Mouse (Mus musculus) neural tube, embryonic 11.5 days (tissue): Measurements from ENCODE around the gene Rrn3. TPM values are rescaled to one million over a fixed set of nuclear protein-coding genes. Genes with fewer than 3 reads are reported as not detected.
"Not testable (repeated sequence)": the region's sequence is repeated elsewhere in the genome, so short reads cannot be mapped to it uniquely, and the experiment has no call there.

Experiments
- ATAC-seq: fragments of 200-750 bp; cut with Nextera tagmentation; 2 replicates; pipeline ENCODE4 v1.8.0; 2017; ENCODE audit warnings: moderate number of reproducible peaks, mild to moderate bottlenecking, moderate TSS enrichment, moderate library complexity; ENCODE audit not compliant: insufficient read depth, low FRiP score, low TSS enrichment
- DNase-seq: peaks from one replicate; pipeline ENCODE4 v3.0.0-alpha.2; 2015; ENCODE audit warnings: low spot score
- H3K27ac ChIP-seq: fragments of 300-500 bp; sonication (generic); 2 replicates; pipeline ENCODE4 v1.5.1; 2014; ENCODE audit warnings: low read depth, mild to moderate bottlenecking, low read length
- H3K27me3 ChIP-seq: fragments of 300-500 bp; sonication (generic); 2 replicates; pipeline ENCODE4 v1.6.1; 2014; ENCODE audit warnings: mild to moderate bottlenecking, low read length, mixed read lengths; ENCODE audit not compliant: control insufficient read depth, insufficient read depth
- H3K36me3 ChIP-seq: fragments of 300-500 bp; sonication (generic); 2 replicates; pipeline ENCODE4 v1.6.1; 2014; ENCODE audit warnings: mild to moderate bottlenecking, low read length, moderate library complexity, mixed read lengths; ENCODE audit not compliant: control insufficient read depth, insufficient read depth
- H3K4me1 ChIP-seq: fragments of 300-500 bp; sonication (generic); 2 replicates; pipeline ENCODE4 v1.6.1; 2014; ENCODE audit warnings: low read length, mixed read lengths; ENCODE audit not compliant: control insufficient read depth, insufficient read depth
- H3K4me2 ChIP-seq: fragments of 300-500 bp; sonication (generic); 2 replicates; pipeline ENCODE4 v1.6.1; 2014; ENCODE audit warnings: low read depth, mild to moderate bottlenecking, moderate library complexity
- H3K4me3 ChIP-seq: fragments of 300-500 bp; sonication (generic); 2 replicates; pipeline ENCODE4 v1.5.1; 2014; ENCODE audit warnings: low read depth, low read length
- H3K9ac ChIP-seq: fragments of 300-500 bp; sonication (generic); 2 replicates; pipeline ENCODE4 v1.6.1; 2014; ENCODE audit warnings: mild to moderate bottlenecking, low read length
- H3K9me3 ChIP-seq: fragments of 300-500 bp; sonication (generic); 2 replicates; pipeline ENCODE4 v1.6.1; 2016; ENCODE audit warnings: low read length; ENCODE audit not compliant: control insufficient read depth
- WGBS: fragments of 180-500 bp; shearing (Covaris S2); extraction: QIAGEN DNeasy Blood & Tissue Kit; methylation state at CpG from one replicate; pipeline ENCODE4 v1.1.7; 2014; 5-methylcytosine and 5-hydroxymethylcytosine counted together
- polyA plus RNA-seq: library from polyadenylated mRNA; unstranded; fragments of >200 nt; fragmentation: Nextera tagmentation; extraction: Ambion mirVana; gene quantifications from 2 replicates; pipeline ENCODE4 v1.2.1, GENCODE M21; 2014

Gene Rrn3
- polyA plus RNA-seq, 1 experiment from 2014 or later, result 124 TPM

DNA sequence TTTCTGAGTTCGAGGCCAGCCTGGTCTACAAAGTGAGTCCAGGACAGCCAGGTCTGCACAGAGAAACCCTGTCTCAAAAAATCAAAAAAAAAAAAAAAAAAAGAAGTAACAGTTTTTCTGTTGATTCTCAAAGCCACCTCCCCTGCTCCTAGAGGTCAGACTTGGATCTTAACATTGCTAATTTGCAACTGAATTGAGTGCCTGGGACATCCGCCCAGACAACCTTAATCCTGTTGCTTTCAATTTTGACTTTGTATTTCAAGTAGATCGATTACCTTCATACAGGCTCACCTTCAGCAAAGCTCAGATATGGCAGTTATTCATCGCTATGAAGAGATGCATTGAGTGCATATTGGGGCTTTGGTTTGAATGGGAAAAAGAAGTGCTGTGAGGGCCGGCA is 31.2 kb upstream of the Rrn3 start:
- no peaks in the 10 kb centered on the region for H3K36me3 ChIP-seq
- H3K9me3 ChIP-seq, result no peaks in the 10 kb centered on the region
- DNase-seq (no peak), ATAC-seq (no peak)
- H3K4me1 ChIP-seq, result no peaks in the 10 kb centered on the region
- no peak overlapping the region for H3K9ac ChIP-seq
- 69% methylated on average over 5 of the region's 5 CpGs for WGBS
- no peaks in the 10 kb centered on the region for H3K27me3 ChIP-seq
- no peak overlapping the region for H3K4me3 ChIP-seq
- no peak overlapping the region for H3K4me2 ChIP-seq
- H3K27ac ChIP-seq, result no peak overlapping the region

DNA sequence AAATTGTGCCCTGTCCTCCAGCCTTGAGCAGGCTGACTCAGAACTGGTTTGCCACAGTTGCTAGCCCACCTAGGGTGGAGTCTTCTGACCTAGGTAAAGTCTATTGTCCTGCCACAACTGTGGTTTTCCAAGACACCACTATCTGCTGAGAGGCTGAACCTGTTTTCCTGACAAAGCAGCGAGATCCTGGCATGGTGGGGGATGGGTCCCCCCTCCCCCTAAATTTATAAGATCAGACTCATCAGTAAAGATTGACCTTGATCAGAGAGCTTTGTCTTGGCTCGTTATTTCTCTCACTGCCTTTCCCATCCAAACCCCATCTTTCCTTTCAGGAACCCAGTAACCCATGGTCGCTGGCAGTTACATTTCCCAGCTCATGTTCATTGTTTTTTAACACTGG is 30.5 kb upstream of the Rrn3 start:
- no peaks in the 10 kb centered on the region for H3K36me3 ChIP-seq
- H3K4me3 ChIP-seq, result no peak overlapping the region
- H3K9ac ChIP-seq, result no peak overlapping the region
- H3K27ac ChIP-seq, result no peak overlapping the region
- no peak overlapping the region for H3K4me2 ChIP-seq
- WGBS, result 62% methylated on average over 3 of the region's 3 CpGs
- H3K4me1 ChIP-seq, result no peaks in the 10 kb centered on the region
- no peaks in the 10 kb centered on the region for H3K9me3 ChIP-seq
- no peak for DNase-seq
- no peaks in the 10 kb centered on the region for H3K27me3 ChIP-seq
- no peak for ATAC-seq

DNA sequence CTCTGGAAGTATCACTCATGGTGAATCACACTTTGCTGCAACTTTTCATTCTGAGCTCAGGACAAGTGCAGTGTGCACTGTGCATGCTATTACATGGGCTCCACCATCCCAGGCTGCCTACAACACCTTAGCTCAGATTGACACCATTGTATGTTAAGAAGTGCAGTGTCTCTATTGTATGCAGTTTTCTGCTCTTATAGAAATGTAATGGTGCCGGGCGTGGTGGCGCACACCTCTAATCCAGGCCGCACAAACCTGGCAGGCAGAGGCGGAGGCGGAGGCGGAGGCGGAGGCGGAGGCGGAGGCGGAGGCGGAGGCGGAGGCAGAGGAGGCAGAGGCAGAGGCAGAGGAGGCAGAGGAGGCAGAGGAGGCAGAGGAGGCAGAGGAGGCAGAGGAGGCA is 29.9 kb upstream of the Rrn3 start:
- no peaks in the 10 kb centered on the region for H3K9me3 ChIP-seq
- WGBS, result 95% methylated on average over 13 of the region's 13 CpGs

DNA sequence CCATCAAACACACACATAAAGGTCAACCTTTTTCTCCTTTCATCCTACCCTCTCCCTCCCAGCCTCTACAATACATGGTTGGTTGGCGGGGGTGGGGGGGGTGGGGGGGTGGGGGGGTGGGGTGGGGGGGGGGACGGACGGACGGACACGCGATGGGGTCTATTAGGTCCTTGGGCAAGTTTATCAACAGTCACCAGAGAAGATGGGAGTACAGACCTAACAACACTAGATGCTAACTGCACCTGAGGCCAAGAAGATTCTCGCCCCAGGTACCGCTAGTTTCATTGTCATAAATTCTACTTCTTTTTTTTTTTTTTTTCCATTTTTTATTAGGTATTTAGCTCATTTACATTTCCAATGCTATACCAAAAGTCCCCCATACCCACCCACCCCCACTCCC is 26.5 kb upstream of the Rrn3 start:
- Histone ChIP-seq H3K27me3 (no peaks in the 10 kb centered on the region), H3K27ac (no peak overlapping the region), H3K4me2 (no peak overlapping the region; the same call in 1 of the 2 replicates), H3K4me1 (no peaks in the 10 kb centered on the region), H3K9ac (no peak overlapping the region), H3K9me3 (no peaks in the 10 kb centered on the region), H3K36me3 (no peaks in the 10 kb centered on the region), H3K4me3 (no peak overlapping the region)
- DNase-seq, result no peak
- ATAC-seq, result peak; percentile 39; the same call in 1 of the 2 replicates
- 77% methylated on average over 8 of the region's 8 CpGs for WGBS

More for the DNA sequence above, 29.9 kb upstream of the Rrn3 start:
- no peak overlapping the region for H3K4me3 ChIP-seq
- H3K27me3 ChIP-seq, result no peaks in the 10 kb centered on the region
- H3K9ac ChIP-seq, result no peak overlapping the region
- no peaks in the 10 kb centered on the region for H3K36me3 ChIP-seq
- ATAC-seq (no peak), DNase-seq (no peak)
- H3K4me2 ChIP-seq, result no peak overlapping the region
- H3K4me1 ChIP-seq, result no peaks in the 10 kb centered on the region
- H3K27ac ChIP-seq, result no peak overlapping the region

DNA sequence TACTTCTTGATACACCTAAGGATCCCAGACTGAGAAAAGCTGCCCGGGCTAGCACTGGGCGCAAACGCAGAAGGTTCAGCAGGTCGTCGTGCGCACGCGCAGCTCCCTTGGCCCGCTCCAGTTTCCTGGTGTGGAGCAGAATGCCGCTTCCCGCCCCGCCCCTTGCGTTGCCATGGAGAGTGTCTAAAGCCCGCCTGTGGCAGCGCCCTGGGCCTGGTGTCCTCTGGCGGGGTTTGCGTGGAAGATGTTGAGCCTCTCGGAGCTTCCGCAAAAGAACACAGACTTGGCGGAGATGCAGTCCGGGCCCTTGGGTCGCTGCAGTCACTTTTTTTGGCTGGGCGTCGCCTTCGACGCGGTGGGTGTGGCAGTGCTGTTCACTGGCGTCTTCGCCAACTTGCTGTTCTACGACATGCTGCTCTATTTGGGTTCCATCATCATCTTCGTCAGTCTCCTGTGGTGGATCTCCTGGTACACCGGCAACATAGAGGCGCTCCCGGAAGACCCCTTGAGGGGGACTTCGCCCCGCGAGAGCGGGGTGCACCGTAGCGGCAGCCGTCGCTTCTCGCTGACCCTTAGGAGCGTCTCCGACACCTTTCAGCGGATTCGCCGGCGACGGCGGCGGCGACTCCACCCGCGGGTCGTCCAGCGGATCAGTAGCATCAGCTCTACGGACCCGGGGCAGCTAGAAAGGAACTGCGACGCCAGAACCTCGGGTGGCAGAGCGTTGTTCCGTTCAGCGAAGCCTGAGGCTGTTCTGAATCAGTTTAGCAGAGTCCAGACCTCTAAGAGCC is 25.9 kb upstream of the Rrn3 start:
- Histone ChIP-seq H3K9me3 (no peaks in the 10 kb centered on the region), H3K27ac (no peak overlapping the region), H3K9ac (peak overlapping the region; percentile 37), H3K4me3 (peak overlapping the region; percentile 47), H3K36me3 (no peaks in the 10 kb centered on the region), H3K4me1 (no peaks in the 10 kb centered on the region), H3K4me2 (peak overlapping the region; percentile 46), H3K27me3 (no peaks in the 10 kb centered on the region)
- under 1% methylated on average over 65 of the region's 65 CpGs for WGBS
- ATAC-seq (peak; percentile 97), DNase-seq (peak; percentile 96)

DNA sequence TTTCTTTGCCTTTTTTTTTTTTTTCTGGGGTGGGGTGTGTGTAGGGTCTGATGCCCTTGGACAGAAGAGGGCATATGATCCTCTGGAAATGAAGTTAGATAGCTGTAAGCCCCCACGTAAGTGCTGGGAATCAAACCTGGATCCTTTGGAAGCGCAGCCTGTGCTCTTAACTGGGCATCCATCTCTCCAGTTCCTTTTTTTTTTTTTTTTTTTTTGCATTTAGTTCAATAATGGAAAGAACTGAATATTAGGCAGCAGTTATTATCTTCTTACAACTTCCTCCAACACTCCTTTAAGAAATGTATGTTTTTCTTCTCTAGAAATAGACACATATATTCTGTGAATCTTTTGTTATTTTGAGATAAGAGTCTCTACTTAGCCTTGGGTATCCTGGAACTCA is 22.7 kb upstream of the Rrn3 start:
- no peaks in the 10 kb centered on the region for H3K36me3 ChIP-seq
- ATAC-seq (no peak), DNase-seq (no peak)
- H3K9ac ChIP-seq, result no peak overlapping the region
- H3K9me3 ChIP-seq, result no peaks in the 10 kb centered on the region
- no peaks in the 10 kb centered on the region for H3K27me3 ChIP-seq
- H3K27ac ChIP-seq, result no peak overlapping the region
- H3K4me3 ChIP-seq, result no peak overlapping the region
- 91% methylated on average over 2 of the region's 2 CpGs for WGBS
- H3K4me2 ChIP-seq, result no peak overlapping the region
- H3K4me1 ChIP-seq, result no peaks in the 10 kb centered on the region

DNA sequence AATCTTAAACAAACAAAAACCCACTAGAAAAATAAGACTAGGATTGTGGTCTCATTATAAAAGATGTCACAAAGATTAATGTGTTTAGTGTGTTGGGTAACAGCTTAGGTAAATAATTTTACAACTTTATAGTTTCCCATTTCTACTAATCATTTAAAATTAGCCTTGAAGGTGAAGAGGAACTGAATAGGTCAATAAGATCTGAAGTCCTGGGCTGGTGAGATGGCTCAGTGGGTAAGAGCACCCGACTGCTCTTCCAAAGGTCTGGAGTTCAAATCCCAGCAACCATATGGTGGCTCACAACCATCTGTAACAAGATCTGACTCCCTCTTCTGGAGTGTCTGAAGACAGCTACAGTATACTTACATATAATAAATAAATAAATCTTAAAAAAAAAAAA is 17.7 kb upstream of the Rrn3 start:
- H3K9me3 ChIP-seq, H3K4me3 ChIP-seq, H3K36me3 ChIP-seq, H3K9ac ChIP-seq, H3K27ac ChIP-seq, ATAC-seq, H3K27me3 ChIP-seq, H3K4me1 ChIP-seq, DNase-seq, H3K4me2 ChIP-seq: not testable (repeated sequence)
- WGBS, result 100% methylated on average over 1 of the region's 1 CpGs

DNA sequence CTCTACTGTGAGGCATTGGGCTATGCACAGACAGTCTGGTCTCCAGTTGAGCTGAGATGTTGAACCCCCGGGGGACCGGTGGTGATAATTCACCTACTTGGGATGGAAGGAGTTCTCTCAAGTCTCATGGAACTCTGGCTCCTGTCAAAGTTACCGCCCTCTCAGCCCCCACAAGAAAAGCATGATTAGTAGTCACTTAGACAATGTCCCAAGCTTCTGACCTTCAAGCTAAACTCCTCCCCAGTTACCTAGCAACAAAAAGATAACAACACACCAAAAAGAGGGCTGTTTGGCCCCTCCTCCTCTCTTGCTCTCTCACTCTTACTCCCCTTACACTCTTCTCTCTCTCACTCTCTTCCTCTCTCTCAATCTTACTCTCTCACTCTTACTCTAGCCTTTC is 16.0 kb upstream of the Rrn3 start:
- Histone ChIP-seq H3K27me3 (no peaks in the 10 kb centered on the region), H3K9me3 (no peaks in the 10 kb centered on the region), H3K27ac (no peak overlapping the region), H3K4me3 (no peak overlapping the region), H3K4me2 (no peak overlapping the region), H3K36me3 (no peaks in the 10 kb centered on the region), H3K9ac (no peak overlapping the region), H3K4me1 (no peaks in the 10 kb centered on the region)
- WGBS, result 82% methylated on average over 3 of the region's 3 CpGs
- ATAC-seq, result no peak
- DNase-seq, result no peak

DNA sequence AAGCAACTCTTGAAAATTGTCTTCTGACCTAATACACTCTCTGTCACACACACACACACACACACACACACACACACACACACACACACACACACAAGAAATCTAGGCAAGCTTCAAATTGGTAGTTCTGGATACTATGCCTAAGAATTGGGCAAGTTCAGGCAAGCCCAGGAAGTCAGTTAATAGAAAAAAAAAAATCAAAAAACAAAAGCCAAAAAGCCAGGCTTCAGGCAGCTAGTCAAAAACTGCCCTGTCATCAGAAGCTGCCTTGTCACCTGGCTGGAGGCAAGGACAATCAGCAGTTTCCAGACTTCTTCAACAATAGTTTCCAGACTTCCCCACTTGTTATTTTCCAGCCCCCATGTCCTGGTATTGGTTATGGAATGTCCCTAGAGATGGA is 14.1 kb upstream of the Rrn3 start:
- Histone ChIP-seq H3K9me3 (no peaks in the 10 kb centered on the region), H3K9ac (no peak overlapping the region), H3K4me3 (no peak overlapping the region), H3K36me3 (no peaks in the 10 kb centered on the region), H3K4me2 (no peak overlapping the region), H3K27ac (no peak overlapping the region), H3K4me1 (no peaks in the 10 kb centered on the region), H3K27me3 (no peaks in the 10 kb centered on the region)
- ATAC-seq, result no peak
- no peak for DNase-seq
